Mouse (Mus musculus) heart, postnatal 4 days (tissue): ENCODE data around the gene Tmod3. TPM values are rescaled to one million over a fixed set of nuclear protein-coding genes. Genes with fewer than 3 reads are reported as not detected.
A peak's percentile ranks its signal among the peaks of the same experiment; 100 is the strongest.
"Not testable (repeated sequence)": the region's sequence is repeated elsewhere in the genome, so short reads cannot be mapped to it uniquely, and the experiment has no call there.

Source experiments
- DNase-seq: peaks from one replicate; pipeline ENCODE4 v3.0.0; 2021
- total RNA-seq, 2 experiments: library from RNA; stranded (reverse); gene quantifications; 2 replicates each; pipeline ENCODE4 v1.2.3; 2021

The Tmod3 gene
- total RNA-seq, 2 experiments from 2014 or later = 111 to 112 TPM

DNA sequence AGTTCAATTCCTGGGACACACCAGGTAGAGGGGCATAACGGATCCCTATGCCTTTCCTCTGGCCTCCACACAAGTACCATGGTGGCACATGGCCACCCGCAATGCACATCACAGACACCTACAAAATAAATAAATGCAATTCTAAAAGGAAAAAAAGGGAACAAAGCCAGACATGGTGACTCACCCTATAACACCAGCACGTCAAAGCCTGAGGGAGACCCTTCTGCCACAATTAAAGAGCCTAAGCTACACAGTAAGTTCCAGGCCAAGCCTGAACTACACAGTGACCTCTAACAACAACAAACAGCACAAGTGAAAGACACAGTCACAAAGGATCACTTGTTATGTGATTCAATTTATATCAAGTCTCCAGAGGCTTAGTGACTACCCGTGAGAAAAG is 5.7 kb downstream of the Tmod3 start:
- DNase-seq = no peak

DNA sequence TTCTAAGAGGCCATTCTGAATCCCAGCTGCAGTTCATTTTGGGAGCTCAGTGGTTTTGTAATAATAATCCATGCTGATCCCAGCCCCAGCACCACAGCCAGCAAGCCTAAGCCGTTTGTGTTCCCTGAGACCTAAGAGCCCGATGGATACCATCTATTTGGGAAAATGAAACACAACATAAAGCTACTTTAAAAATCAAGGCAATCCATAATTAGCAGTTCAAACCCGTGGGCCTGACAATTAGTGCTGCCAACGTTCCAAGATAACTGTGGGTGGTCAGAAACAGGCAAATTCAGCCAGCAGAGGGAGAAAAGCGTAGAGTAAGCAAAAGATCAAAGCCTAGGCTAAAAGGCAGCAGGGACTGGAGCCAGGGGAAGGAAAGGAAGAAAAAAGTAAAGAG is 8.1 kb downstream of the Tmod3 start:
- DNase-seq = no peak

DNA sequence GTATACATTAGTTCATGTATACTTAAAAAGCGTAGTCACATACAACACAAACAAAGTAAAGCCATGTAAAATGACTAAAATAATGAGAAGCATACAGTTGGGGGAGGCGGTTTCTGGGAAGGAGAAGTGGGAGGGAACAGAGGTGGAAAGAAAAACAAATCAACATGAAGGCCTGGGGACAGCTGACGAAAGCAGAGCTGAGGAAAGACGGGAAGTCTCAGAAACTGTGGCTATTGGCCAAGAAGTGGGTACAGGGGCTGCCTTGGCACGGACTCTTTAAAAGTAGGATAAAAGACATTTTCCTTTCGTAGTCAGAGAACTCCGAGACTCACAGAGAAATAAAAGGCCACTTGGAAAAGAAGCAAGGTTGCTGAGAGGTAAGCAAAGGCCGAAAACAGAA is 10.4 kb downstream of the Tmod3 start:
- peak; percentile 37 for DNase-seq

DNA sequence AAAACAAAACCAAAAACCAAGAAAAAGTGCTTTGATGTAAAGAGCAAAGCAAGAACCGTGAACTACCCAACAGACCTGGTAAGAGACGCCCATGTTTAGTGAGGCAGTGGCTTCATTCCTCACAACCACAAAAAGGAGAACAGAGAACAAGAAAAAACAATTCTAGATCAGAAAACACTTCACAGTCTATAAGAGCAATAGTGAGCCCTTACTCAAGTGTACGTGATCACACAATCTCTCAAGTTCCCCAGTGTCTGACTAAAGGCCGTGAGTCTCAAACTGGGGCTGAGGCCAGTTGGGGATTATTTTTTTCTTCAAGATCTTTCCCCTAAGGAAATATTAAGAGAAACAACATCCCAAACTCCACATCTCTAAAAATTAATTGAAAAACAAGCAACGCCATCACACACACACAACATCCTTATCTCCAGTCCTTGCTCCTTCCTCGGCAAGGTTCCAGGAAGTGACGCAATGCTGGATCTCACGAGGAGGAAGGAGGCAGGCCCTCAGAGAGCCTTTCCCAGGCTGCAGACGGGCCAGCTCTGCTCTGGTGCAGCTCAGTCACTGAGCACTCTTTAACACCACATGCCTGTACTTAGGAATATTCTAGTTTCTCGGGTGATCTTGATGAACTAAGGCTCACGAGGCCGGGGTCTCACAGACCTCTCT is 12.4 kb downstream of the Tmod3 start:
- DNase-seq = peak; percentile 95

DNA sequence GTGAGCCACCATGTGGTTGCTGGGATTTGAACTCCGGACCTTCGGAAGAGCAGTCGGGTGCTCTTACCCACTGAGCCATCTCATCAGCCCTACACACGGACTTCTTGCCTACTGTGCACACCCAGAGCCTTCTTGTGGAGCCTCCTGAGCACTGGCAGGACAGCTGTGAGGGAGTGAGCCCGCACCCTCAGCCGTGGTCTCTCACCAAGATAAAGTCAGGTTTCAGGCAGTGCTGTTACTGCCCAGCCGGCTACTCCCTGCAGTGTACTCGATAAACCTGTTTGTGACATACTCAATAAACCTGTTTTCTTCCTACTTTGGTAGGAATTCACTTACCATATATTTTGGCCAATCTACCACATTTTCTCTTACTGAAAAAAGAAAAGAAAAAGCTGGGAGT is 13.9 kb downstream of the Tmod3 start:
- DNase-seq = no peak

DNA sequence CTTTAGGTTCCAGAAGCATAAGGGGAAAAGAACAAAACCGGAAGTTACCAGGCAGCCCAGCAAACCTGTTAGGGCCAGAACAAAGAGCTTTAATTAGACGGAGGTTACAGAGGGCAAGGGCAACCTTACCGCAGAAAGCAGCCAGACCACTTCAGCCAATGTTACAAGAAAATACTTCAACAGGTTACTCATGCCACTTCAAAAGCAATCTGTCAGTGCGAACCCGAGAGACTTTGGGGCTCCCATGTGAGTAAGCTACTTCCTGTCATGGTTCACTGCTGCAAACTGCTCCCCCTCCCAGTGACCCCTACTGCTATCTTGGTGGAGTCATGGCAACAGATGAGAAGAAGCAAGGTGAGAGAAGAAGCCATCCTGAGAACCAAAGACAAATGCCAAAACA is 18.0 kb downstream of the Tmod3 start:
- DNase-seq = peak; percentile 15

DNA sequence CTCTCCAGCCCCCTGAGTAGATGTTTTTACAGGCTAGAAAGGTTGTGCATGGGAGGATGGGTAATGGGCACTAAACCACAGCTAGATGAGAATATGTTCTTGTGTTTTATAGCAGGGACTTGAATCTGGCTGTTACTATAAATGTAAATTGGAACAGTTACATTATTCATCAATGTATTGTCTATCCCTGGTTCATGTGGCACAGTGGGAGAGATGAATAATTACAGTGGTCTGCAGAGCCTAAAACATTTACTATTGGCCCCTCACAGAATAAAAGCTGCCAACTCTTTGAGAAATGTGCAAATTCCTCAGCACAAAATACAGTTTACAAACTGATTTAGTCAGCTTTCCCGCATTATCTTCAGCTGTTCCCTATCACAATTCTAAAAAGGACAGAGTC is 23.0 kb downstream of the Tmod3 start:
- no peak for DNase-seq

DNA sequence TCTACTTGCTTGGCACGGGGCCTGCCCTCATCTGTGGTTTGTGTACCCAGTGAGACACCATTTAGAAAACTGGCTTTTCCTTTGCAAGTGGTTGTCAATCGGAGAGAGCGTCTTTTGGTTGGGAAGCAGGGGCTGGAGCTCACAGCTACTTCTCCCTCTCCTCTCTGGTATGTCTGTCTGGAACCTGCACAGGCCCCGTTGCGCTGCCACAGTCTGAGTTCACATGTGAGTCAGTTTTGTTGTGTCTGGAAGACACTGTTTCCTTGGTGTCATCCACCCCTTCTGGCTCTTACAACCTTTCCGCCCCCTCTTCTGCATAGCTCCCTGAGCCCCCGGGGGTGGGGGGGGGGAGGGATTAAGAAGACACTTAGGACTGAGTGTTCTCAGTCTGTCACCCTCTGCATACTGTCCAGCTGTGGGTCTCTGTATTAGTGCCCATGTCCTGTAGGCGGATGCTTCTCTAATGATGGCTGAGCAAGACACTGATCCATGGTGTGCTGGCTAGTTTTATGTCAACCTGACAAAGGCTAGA is 25.0 kb downstream of the Tmod3 start:
- DNase-seq = no peak

DNA sequence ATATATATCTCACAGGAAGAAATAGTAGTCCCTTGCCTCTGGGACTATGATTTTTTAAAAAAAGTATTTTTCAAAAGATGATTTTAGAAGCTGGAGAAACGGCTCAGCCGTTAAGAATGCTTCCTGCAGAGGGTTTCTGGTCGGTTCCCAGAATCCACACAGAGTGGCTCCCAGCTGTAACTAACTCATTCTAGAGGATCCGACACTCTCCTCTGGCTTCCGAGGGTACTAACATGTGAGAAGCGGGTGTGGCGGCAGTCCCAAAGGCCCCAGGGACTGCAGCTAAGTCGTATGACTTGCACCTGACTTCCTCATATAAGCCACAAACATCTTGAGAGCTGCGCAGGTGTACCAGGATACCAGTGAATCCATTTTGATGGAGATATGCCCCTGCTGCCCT is 26.5 kb downstream of the Tmod3 start:
- not testable (repeated sequence) for DNase-seq

DNA sequence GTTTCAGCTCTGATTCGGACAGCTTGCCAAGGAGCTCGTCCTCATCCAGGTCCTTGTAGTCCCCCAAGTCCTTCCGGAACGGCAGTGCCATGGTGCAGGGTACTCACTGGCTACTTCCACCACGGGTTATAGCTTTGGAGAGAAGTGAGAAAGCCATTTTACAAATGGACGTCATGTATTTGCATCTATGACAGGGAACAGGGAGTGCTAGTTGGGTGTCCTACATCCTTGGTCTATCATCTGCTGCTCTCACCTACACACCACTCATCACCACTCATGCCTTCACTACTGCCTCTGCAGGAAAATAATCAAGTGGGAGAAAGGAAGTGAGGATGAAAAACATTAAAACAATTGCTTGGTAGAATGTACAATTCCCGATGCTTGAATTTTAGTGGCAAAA is 27.0 kb downstream of the Tmod3 start:
- no peak for DNase-seq

DNA sequence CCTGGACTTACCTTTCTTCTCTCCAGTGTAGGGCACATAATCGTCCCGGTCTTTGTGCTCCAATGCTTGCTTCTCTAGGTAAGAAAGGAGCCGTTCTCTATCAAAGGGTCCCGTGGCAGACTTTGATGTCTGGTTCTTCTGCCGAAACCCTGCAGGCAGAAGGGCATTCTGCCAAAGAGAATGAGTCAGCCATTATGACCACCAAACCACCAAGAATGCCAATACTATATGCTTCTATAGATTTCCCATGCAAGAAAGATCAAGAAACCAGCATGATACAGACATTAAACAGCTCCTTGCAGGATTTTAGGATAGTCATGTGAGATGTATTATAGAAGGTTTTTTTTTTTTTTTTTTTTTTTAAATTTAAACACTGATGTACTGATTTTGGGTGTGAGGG is 30.1 kb downstream of the Tmod3 start:
- no peak for DNase-seq

DNA sequence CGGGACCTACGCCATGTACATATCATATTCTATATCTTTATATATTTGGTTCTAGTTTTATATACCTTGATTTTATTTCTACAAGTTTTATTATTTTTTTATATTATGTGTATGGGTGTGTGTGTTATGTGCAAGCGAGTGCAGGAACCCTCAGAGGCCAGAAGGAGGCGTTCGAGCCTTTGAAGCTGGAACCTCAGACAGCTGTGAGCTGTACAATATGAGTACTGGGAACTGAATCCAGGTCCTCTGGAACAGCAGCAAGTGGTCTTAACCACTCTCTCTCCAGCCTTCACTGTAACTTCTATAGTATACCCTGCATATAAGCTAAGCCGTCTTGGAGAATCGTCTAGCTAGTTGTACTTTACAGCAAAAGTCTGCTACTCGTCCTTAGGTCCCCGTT is 31.4 kb downstream of the Tmod3 start:
- DNase-seq = no peak

DNA sequence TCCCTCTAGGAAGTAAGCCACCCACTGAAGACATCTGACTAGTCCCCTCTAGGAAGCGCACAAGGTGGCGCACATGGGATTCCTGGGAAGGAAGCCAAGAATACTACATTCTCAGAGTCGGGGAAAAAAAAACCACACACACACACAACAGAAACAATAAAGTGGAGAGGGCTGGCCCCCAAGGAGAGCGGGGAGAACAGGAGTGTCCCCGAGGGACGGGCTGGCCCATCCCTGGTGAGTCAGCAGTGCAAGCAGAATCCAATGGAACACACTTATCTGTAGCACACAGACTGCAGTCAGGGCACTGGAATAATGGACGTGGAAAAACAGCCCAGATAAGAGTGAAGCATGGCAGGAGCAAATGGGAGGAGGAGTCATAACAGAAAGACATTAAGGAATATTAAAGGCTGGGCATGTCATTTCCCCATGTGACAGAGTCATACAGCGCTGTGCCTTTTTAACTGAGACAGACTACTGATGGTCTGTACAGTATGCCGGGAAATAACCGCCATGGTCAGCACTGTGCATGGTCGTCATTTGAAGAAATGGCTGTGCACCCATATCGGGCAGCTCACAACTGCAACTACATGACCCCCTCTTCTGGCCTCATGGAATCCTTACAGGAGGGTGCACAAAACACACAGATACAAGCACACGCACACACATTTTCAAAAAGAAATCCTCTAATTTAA is 31.9 kb downstream of the Tmod3 start:
- DNase-seq = peak; percentile 69

DNA sequence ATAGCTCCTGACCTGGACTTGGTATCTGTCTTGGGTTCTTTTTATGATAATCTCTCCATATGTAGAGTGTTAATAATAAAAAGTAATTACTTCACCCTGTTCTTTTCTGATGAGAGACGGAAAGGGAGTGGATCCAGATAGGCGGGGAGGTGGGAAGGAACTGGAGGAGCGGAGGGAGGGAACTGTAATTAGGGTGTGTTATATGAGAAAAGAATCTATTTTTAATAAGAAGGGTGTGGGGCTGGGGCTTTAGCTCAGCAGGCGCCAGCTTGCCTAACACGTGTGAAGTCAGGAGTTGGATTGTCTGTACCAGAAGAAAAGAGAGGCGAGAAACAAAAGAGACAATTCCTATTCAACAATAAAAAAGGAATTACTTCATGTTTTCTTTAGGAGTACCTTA is 35.8 kb downstream of the Tmod3 start:
- DNase-seq = peak; percentile 46

DNA sequence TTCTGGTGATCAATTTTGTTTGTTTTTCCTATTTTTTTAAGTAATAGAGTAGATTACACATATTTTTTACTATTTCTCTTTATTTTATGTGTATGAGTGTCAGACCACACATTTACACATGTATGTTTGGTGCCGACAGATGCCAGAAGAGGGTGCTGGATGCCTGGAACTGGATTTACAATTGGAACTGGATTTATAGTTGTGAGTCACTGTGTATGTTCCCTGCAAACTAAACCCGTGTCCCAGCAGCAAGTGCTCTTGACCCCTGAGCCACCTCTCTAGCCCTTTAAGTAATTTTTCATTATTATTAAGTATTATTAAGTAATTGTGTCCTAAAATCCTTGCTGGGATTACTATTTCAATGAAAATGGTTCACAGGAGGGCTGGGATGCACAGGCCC is 37.2 kb downstream of the Tmod3 start:
- DNase-seq = no peak

DNA sequence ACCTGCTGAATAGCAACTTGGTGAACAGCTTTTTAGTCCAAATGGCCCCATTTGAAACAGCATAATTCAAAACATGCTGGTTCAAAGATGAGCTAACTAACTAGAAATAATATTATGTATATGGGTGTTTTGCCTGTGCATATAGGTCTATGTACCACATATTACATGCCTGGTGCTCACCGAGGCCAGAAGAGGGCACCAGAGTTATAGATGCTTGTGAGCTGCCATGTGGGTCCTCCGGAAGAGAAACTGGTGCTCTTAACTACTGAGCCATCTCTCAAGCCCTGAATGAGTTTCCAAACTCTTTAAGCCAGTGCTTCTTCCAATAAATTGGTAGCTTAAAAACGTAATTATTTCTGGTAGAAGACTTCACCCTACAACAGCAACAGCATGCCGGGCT is 37.7 kb downstream of the Tmod3 start:
- DNase-seq = peak; percentile 65

DNA sequence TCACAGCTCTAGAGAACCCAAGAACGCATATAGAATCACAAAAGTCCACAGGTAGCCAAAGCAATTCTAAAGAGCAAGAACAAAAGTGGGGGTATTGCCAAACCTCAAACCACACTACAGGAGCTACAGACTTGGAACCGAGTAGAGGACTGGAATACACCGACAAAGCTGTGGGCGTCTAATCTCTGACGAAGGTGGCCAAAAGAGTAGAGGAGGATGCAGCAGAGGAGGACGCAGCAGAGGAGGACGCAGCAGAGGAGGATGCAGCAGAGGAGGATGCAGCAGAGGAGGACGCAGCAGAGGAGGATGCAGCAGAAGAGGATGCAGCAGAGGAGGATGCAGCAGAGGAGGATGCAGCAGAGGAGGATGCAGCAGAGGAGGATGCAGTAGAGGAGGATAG is 38.5 kb downstream of the Tmod3 start:
- no peak for DNase-seq

DNA sequence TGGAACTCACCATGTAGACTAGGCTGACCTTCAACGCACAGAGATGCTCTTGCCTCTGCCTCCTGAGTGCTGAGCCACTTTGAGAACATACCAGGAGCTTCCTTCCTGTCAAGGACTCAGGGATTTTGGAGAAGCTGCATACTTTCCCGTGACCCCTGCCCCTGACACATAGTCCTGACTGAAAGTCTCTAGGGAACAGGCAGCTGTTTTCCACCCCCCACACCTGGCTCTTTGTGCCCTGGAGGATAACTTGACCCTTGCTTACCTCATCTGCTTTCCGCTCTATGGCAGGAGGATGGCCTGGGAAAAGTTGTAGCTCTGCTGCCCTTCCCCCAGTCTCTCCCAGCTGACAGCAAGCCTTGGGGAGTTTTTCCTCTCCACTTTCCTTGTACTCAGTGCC is 41.7 kb downstream of the Tmod3 start:
- DNase-seq = no peak

DNA sequence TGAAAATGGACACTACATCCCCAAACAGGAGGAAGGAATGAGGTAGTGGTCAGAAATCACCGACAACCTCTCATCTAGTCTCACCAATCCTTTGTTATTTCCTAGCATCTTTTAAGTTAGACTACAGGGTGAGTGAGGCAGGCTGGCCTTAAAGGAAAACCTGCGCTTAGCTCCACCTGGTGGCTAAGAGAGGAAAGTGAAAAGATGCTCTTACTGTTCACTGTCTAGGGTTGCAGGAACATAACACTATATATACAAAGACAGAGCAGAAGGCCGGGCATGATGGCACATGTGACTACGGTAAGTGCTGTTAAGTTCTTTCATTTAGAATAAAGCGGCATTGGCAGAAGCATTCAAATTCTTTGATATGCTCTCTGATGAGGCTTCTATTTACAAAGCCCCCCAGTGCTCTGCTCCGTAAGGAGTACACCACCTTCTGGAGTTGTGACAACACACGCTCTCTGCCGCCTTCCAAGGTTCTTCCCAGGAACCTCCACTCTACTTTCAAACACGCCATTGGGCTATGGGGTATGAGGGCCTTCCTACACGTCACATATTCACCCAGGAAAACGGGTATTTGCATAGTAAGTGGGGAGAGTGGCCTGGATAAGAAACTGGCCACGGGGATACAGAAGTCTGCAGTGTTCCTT is 43.9 kb downstream of the Tmod3 start:
- DNase-seq = peak; percentile 50

DNA sequence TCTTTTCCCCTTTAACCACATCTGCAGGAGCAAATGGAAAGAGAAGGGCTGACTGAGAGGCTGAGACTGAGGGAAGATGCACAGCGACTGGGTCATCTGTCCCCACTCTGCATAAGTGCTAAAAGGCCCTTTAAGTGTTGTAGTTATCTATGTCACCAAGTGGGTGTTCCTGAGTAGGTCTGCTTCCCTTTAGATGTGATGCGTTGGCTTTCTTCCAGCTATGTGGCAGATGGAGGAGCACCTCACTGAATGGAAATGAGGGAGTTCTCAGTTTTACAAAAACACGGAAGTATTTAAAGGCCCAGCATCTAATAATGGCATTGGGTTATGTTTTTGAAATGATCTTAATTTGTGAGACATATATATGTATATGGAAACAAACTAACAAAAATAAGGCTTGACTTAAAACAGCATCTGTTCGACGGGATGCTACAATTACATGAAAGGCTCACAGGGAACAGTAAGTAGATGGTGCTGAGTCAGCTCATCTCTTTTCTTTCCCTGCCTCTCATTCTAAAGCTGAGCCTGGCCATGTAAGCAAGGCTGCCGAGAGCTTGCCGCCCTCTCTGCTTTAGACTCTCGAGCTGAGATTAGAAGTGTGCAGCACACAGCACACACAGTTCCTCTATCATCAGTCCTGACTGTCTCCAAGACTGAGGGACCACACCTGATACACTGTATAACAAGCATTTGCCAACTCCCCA is 48.1 kb downstream of the Tmod3 start:
- no peak for DNase-seq

DNA sequence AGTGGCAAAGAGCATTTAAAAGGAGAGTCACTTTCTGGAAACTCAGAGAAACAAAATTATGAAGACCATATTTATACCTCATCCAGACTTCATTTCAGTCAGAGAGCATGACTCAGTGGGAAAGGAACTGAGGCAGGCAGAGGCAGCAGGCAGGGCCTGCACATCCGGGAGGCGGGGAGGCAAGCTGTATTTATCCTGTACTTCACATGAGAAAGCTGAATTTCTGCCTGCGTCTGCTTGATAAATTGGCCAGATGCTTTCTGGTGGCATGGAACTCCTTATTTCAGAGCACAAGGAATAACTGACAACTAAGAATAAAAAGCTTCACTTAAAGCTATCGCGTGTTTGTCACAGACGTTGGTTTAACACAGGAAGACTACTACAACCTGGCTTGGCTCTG is 55.1 kb downstream of the Tmod3 start:
- DNase-seq = no peak

DNA sequence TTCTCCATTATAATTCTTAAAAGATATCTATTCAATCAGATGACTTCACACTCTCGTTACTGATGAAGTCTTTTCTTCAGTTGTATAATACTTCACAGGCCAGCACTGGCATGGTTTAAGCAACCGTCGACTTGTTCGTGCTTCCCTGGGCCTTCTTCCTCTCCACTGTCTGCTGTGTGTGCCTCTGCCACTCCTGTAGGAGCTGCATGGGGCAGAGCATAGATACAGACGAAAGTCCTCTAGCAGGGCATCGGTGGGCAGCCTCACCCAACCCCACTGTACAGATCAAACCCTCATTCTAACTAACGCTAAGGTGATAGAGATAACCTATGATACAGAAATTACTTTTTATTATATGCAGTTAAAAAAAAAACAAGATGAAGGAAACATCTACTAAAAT is 60.9 kb downstream of the Tmod3 start:
- DNase-seq = no peak

DNA sequence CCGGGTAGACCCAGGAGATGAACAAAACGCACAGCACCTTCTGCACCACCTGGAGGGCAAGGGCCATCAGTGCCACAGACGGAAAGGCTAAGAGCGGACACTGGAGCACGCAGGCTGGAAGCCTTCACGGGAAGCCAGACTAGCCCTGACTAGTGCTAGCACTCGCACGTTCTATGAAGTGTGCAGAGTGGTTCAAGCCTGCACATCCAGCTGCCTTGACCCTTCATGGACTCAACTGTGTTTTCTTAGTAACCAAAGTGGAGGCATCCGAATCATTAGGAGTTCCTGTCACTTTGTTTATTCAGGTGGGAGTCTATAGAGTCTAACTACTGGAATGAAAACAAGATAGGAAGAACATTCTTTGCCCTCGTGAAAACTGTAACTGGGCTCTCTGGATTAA is 63.5 kb downstream of the Tmod3 start:
- DNase-seq = no peak
